Mouse (Mus musculus) limb, embryonic 14.5 days (tissue): Measurements from ENCODE around the gene Mrpl12. TPM values are rescaled to one million over a fixed set of nuclear protein-coding genes. Genes with fewer than 3 reads are reported as not detected.
A peak's percentile ranks its signal among the peaks of the same experiment; 100 is the strongest.

Experiments used
- ATAC-seq: fragments of 200-750 bp; cut with Nextera tagmentation; 2 replicates; pipeline ENCODE4 v1.8.0; 2017; ENCODE audit warnings: low read depth, moderate number of reproducible peaks, moderate TSS enrichment; ENCODE audit not compliant: low FRiP score
- DNase-seq: peaks from one replicate; pipeline ENCODE4 v3.0.0-alpha.2; 2015; ENCODE audit warnings: low spot score
- H3K27ac ChIP-seq: fragments of 300-500 bp; sonication (generic); replicated peaks from 2 replicates; pipeline ENCODE4 v1.5.1; 2014; ENCODE audit warnings: low read depth, mild to moderate bottlenecking, low read length, moderate library complexity, mixed read lengths
- H3K27me3 ChIP-seq: fragments of 300-500 bp; sonication (generic); 2 replicates; pipeline ENCODE4 v1.6.1; 2014; ENCODE audit warnings: low read length, mixed read lengths; ENCODE audit not compliant: control insufficient read depth, insufficient read depth
- H3K36me3 ChIP-seq: fragments of 300-500 bp; sonication (generic); 2 replicates; pipeline ENCODE4 v1.6.1; 2014; ENCODE audit warnings: mild to moderate bottlenecking, low read length, moderate library complexity, mixed read lengths; ENCODE audit not compliant: control insufficient read depth, insufficient read depth
- H3K4me1 ChIP-seq: fragments of 300-500 bp; sonication (generic); 2 replicates; pipeline ENCODE4 v1.6.1; 2014; ENCODE audit warnings: antibody characterized with exemption, low read length, mixed read lengths; ENCODE audit not compliant: control insufficient read depth, insufficient read depth
- H3K4me2 ChIP-seq: fragments of 300-500 bp; sonication (generic); replicated peaks from 2 replicates; pipeline ENCODE4 v1.6.1; 2014; ENCODE audit warnings: low read depth, mild to moderate bottlenecking, low read length, moderate library complexity; ENCODE audit not compliant: severe bottlenecking
- H3K4me3 ChIP-seq: fragments of 300-500 bp; sonication (generic); replicated peaks from 2 replicates; pipeline ENCODE4 v1.5.1; 2014; ENCODE audit warnings: low read length
- H3K9ac ChIP-seq: fragments of 300-500 bp; sonication (generic); 2 replicates; pipeline ENCODE4 v1.6.1; 2014; ENCODE audit warnings: mild to moderate bottlenecking, low read depth, low read length, moderate library complexity; ENCODE audit not compliant: severe bottlenecking
- H3K9me3 ChIP-seq: fragments of 300-500 bp; sonication (generic); 2 replicates; pipeline ENCODE4 v1.6.1; 2016; ENCODE audit warnings: low read length; ENCODE audit not compliant: control insufficient read depth
- POLR2A ChIP-seq: fragments of 200-500 bp; IDR thresholded peaks from 2 replicates; pipeline ENCODE4 v1.8.0; 2012; ENCODE audit warnings: inconsistent platforms, mild to moderate bottlenecking, moderate library complexity, borderline replicate concordance; ENCODE audit not compliant: insufficient read depth, insufficient read length; ENCODE audit errors: extremely low read depth
- WGBS: fragments of 180-500 bp; shearing (Covaris S2); extraction: QIAGEN DNeasy Blood & Tissue Kit; methylation state at CpG from one replicate; pipeline ENCODE4 v1.1.7; 2014; 5-methylcytosine and 5-hydroxymethylcytosine counted together
- polyA plus RNA-seq, 2 experiments: library from polyadenylated mRNA; depleted of rRNA in 1 of 2; stranded (reverse) in 1 of 2; unstranded in 1 of 2; fragments of >200 nt; fragmentation: Nextera tagmentation in 1 of 2; extraction: Ambion mirVana in 1 of 2; gene quantifications; 2 replicates each; pipeline versions ENCODE4 v1.2.1 to v1.2.3; 2012 to 2014

Gene Mrpl12
- polyA plus RNA-seq (2012; rRNA removed) (87.0 and 101 TPM in 2 replicates), polyA plus RNA-seq (2014; fragmentation: Nextera tagmentation; extraction: Ambion mirVana) (127 and 142 TPM in 2 replicates)

DNA sequence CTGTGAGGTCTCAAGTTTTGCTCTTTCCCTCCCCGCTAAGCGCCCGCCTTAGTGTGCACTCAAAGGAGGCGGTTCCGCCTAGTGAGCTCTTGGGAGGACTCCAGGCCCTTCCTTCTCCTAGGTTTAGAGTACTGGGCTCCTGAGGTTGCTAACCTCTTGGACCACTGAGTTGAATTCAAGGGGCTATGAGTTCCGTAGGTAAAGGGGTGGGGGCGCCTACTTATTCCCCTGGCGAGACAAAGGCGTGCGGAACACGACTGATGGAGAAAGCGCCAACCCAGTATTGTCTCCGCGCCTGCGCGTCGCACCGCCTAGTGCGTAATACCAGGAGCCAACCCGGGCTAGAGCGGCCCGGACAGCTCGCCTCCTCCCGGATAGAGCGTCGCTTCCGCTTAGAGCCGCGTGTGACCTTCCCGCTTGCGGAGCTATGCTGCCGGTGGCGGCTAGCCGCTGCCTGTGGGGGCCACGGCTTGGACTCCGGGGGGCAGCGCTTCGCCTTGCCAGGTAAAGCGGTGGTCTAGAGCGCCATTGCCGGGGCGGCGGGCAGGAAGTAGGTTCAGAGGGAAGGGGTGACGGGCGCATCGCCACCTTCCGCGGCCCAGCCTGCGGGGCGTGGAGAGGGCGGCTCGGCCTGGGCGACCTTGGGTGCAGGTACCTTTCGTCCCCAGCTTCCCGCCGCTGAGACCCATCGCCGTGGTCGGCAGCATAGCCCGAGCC lies at the start of gene Mrpl12:
Mrpl12 (plus strand) TSS at position 349 of the 717 bp plus-strand sequence.
- under 1% methylated on average over 58 of the region's 60 CpGs for WGBS
- no peaks in the 10 kb centered on the region for H3K27me3 ChIP-seq
- H3K9ac ChIP-seq: peak within 1 kb of the TSS; percentile 84
- H3K4me3 ChIP-seq: peak within 1 kb of the TSS; percentile 90
- H3K9me3 ChIP-seq: no peaks in the 10 kb centered on the region
- TF ChIP-seq POLR2A: peak; percentile 62; the same call in 1 of the 2 replicates
- peak; percentile 97 for DNase-seq
- H3K36me3 ChIP-seq: peaks cover 74% of the 10 kb centered on the region
- H3K27ac ChIP-seq: peak within 1 kb of the TSS; percentile 83
- peaks cover 8% of the 10 kb centered on the region for H3K4me1 ChIP-seq
- H3K4me2 ChIP-seq: peak within 1 kb of the TSS; percentile 84
- peak; percentile 94 for ATAC-seq

GRCm38 (mm10) chr11:120437152-120437856 lies 47.1 kb upstream of the Mrpl12 start, which contains the start of gene Nploc4:
TSS of gene Nploc4 (minus strand) at chr11:120437708.
- DNase-seq (peak; percentile 87), ATAC-seq (peak; percentile 91)
- under 1% methylated on average over 21 of the region's 77 CpGs for WGBS
- Histone ChIP-seq H3K4me3 (peak within 1 kb of the TSS; percentile 100), H3K36me3 (peaks cover 16% of the 10 kb centered on the region), H3K9ac (peak within 1 kb of the TSS; percentile 94), H3K27ac (peak within 1 kb of the TSS; percentile 77), H3K9me3 (no peaks in the 10 kb centered on the region), H3K4me2 (peak within 1 kb of the TSS; percentile 80), H3K4me1 (peaks cover 11% of the 10 kb centered on the region; the same call in 1 of the 2 replicates), H3K27me3 (no peaks in the 10 kb centered on the region)
- 0 out of 2 replicates have a peak, but pooled peaks have one; percentile 39 for TF ChIP-seq POLR2A

DNA sequence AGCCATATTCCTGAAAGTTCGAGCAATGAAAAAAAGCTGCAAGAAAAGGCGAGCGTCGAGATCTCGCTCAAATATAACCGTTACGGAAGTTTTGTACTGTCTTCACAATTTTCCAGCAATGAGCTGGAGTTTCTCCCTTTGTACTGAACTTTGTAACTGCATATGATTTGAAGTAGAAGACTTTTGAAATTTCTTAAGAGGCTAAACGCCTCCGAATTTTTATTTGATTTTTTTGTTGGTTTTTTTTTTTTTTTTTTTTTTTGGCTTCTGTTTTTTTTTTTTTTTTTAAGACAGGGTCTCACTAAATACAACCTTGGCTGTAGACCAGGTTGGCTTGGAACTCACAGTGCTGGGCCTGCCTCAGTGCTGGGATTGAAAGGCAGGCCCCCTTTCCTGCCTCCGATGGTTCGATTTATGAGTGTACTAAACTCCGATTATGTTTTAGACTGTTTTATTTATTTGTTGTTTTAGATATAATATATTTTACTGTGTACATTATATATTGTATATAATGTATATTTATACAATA lies 46.5 kb upstream of the Mrpl12 start:
- no peak for TF ChIP-seq POLR2A
- H3K9me3 ChIP-seq: no peaks in the 10 kb centered on the region
- H3K27me3 ChIP-seq: no peaks in the 10 kb centered on the region
- H3K4me2 ChIP-seq: peak overlapping the region; percentile 80
- WGBS: 25% methylated on average over 12 of the region's 12 CpGs
- peak overlapping the region; percentile 100 for H3K4me3 ChIP-seq
- peak overlapping the region; percentile 94 for H3K9ac ChIP-seq
- H3K4me1 ChIP-seq: peaks cover 11% of the 10 kb centered on the region; the same call in 1 of the 2 replicates
- H3K36me3 ChIP-seq: peaks cover 10% of the 10 kb centered on the region
- H3K27ac ChIP-seq: peak overlapping the region; percentile 77
- ATAC-seq (peak; percentile 27; the same call in 1 of the 2 replicates), DNase-seq (peak; percentile 52)

DNA sequence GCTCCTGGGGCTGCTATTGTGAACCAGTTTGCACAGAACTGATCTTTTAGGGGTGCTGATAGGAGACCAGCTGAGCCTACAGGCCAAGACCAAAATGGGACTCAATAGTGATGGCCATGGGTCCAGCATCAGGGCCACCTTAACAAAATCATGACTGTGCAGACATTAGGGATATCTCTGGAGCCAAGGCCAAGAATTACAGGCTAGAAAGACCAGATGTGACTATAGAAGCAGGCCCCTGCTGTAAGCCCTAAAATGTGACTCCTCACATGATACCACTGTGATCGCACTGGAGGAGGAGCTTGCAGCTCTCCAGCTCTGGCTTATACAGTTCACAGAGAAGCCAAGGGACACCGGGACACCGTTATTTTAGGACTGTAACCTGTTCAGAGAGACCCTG lies 42.1 kb upstream of the Mrpl12 start, which contains the start of gene Tspan10:
Tspan10 (plus strand) TSS at position 301 of the 400 bp plus-strand sequence.
- ATAC-seq: no peak

DNA sequence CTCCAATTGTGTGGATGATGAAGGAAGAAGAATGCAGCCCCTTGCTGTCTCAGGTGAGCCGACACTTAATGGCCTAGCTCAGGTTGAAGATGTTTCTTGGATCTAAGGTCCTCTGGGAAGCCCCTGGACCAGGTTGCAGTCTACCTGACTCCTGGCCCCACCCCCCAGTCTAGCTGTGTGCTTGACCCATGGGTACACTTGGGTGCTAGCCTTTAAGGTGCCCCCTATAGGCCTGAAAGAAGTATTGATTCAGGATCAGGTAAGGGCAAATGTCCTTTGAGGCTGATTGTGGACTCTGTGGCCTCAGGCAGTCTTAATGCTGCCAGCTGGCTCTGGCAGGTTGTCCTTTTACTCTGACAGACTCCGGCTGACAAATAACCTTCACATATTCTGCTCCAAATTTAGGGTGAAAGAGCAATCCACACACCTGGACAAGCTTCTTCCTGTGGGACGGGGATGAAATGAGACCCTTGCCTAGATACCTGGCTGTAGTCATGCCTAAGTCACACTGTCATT lies 41.6 kb upstream of the Mrpl12 start:
- H3K27me3 ChIP-seq: no peaks in the 10 kb centered on the region
- no peaks in the 10 kb centered on the region for H3K9me3 ChIP-seq
- no peak overlapping the region for H3K4me3 ChIP-seq
- 77% methylated on average over 3 of the region's 3 CpGs for WGBS
- H3K4me2 ChIP-seq: no peak overlapping the region
- ATAC-seq (no peak), DNase-seq (no peak)
- no peak overlapping the region for H3K27ac ChIP-seq
- H3K36me3 ChIP-seq: no peaks in the 10 kb centered on the region
- TF ChIP-seq POLR2A: no peak
- H3K9ac ChIP-seq: no peak overlapping the region
- H3K4me1 ChIP-seq: no peaks in the 10 kb centered on the region

More for the DNA sequence above, 42.1 kb upstream of the Mrpl12 start, which contains the start of gene Tspan10:
- Histone ChIP-seq H3K4me3 (no peak within 1 kb of the TSS), H3K4me2 (no peak within 1 kb of the TSS), H3K4me1 (no peaks in the 10 kb centered on the region), H3K9me3 (no peaks in the 10 kb centered on the region), H3K36me3 (no peaks in the 10 kb centered on the region), H3K27me3 (no peaks in the 10 kb centered on the region), H3K27ac (no peak within 1 kb of the TSS), H3K9ac (no peak within 1 kb of the TSS; the same call in 1 of the 2 replicates)
- 91% methylated on average over 3 of the region's 3 CpGs for WGBS
- TF ChIP-seq POLR2A: no peak
- no peak for DNase-seq
